Mouse (Mus musculus): ENCODE results near the gene Pcx. TPM values are rescaled to one million over a fixed set of nuclear protein-coding genes. Genes with fewer than 3 reads are reported as not detected.
A peak's percentile ranks its signal among the peaks of the same experiment; 100 is the strongest.

Gene Pcx
- polyA plus RNA-seq, 1 experiment from 2014 or later, result 30.6 TPM

DNA sequence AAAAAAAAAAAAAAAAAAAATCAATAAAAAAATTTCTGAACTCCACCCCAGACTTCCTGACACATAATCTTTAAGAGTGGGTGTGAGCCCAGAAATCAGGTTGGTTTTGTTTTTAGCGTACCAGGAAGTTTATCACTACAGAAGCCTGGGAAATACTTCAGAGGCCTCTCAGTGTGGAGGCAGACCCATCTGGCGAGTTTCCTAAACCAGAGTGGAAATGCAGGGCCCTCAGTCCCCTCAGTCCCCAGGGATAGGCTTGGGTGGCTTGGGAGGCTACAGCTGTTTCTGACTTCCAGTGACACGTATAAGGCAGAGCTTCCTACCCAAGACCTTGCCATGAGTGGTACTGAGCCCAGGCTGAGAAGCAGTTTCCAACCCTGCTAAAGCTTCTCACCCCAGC, 2.5 kb upstream of the Pcx start:
- Histone ChIP-seq H3K9ac (replicated peaks; ENCODE audit: low read depth, low read length) (no peak overlapping the region), H3K4me2 (ENCODE audit: low read length) (no peak overlapping the region), H3K27me3 (replicated peaks; ENCODE audit: control insufficient read depth, insufficient read depth, low read length) (no peaks in the 10 kb centered on the region), H3K9me3 (ENCODE audit: control insufficient read depth, low read length) (no peaks in the 10 kb centered on the region), H3K4me3 (replicated peaks; ENCODE audit: low read length) (no peak overlapping the region), H3K4me1 (replicated peaks; ENCODE audit: control insufficient read depth, insufficient read depth, low read length) (peaks cover 8% of the 10 kb centered on the region), H3K27ac (ENCODE audit: low read length) (no peak overlapping the region), H3K36me3 (ENCODE audit: control insufficient read depth, insufficient read depth) (no peaks in the 10 kb centered on the region)
- 81% methylated on average over 3 of the region's 3 CpGs for WGBS
- ATAC-seq, result no peak

DNA sequence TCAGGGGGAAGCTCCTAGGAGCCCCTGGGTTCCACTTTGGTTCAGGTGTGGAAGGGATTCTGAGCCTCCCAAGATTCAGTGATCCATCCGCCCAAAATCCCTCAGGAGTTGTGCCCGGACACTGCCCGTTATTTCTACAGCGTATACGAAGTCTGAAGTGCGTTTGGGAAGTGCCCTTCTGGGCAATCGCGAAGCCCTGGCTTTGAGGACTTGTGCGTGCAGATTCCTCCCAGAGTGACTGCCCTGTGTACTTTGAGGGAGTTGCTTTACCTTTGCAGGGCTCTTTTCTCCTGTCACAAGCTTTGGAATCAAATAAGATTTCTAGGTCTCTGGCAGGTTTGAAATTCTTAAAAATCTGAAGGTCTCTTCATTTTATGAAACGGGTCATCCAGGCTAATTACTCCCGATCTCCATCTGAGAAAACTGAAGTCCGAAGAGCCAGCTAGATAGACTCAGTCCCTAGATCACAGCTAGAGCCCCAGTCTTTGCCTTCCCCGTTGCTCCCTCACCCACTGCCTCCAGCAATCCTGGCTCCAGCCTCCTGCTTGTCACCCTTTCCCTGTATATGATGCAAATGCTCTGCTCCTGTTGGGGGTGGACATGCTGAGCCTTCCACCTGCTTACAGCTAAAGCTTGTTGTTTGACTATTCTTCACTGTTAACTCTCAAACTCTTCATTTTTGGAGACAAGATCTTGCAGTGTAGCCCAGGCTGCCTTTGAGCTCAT, 1.0 kb downstream of the Pcx start:
- no peak for ATAC-seq
- H3K9ac ChIP-seq (replicated peaks; ENCODE audit: low read depth, low read length), result no peak overlapping the region; the same call in 1 of the 2 replicates
- no peaks in the 10 kb centered on the region for H3K27me3 ChIP-seq (replicated peaks; ENCODE audit: control insufficient read depth, insufficient read depth, low read length)
- H3K9me3 ChIP-seq (ENCODE audit: control insufficient read depth, low read length), result no peaks in the 10 kb centered on the region
- WGBS, result 8% methylated on average over 13 of the region's 13 CpGs
- H3K4me1 ChIP-seq (replicated peaks; ENCODE audit: control insufficient read depth, insufficient read depth, low read length), result peaks cover 8% of the 10 kb centered on the region
- no peak overlapping the region for H3K27ac ChIP-seq (ENCODE audit: low read length)
- H3K4me2 ChIP-seq (ENCODE audit: low read length), result peak overlapping the region; percentile 70
- peak overlapping the region; percentile 76 for H3K4me3 ChIP-seq (replicated peaks; ENCODE audit: low read length)
- H3K36me3 ChIP-seq (ENCODE audit: control insufficient read depth, insufficient read depth), result no peaks in the 10 kb centered on the region

DNA sequence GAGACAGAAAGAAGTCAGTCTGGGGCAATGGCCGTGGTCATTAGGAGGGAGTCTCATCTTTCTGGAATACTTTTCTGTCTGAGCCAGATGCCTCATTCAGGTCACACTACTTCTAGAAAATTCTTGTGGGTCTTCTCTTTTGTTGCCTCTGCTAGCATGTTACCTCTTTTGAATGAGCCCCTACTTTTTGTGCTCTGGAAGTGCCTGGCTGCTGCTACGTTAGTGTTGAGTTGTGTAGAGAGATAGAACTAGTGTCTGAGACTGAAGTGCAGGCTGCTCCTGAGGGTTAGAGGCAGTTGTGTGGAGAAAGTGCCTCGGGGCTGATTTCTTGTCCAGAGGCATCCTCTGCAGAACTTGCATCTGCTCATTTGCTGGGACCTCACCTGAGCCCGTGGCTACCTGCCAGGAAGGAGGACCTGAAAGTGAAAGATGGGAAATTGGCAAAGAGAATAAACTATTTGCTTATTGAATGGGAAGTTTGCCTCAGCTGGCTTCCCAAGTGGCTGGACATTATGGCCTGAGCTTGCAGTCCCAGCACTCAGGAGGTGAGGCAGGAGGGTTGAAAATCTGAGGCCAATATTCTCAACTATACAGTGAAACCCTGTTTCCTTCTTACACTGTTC, 3.1 kb downstream of the Pcx start:
- H3K27ac ChIP-seq (ENCODE audit: low read length), result no peak overlapping the region
- no peak overlapping the region for H3K4me3 ChIP-seq (replicated peaks; ENCODE audit: low read length)
- no peaks in the 10 kb centered on the region for H3K27me3 ChIP-seq (replicated peaks; ENCODE audit: control insufficient read depth, insufficient read depth, low read length)
- peaks cover 8% of the 10 kb centered on the region for H3K4me1 ChIP-seq (replicated peaks; ENCODE audit: control insufficient read depth, insufficient read depth, low read length)
- no peak overlapping the region for H3K9ac ChIP-seq (replicated peaks; ENCODE audit: low read depth, low read length)
- no peaks in the 10 kb centered on the region for H3K36me3 ChIP-seq (ENCODE audit: control insufficient read depth, insufficient read depth)
- H3K4me2 ChIP-seq (ENCODE audit: low read length), result no peak overlapping the region
- 65% methylated on average over 4 of the region's 4 CpGs for WGBS
- H3K9me3 ChIP-seq (ENCODE audit: control insufficient read depth, low read length), result no peaks in the 10 kb centered on the region
- no peak for ATAC-seq

DNA sequence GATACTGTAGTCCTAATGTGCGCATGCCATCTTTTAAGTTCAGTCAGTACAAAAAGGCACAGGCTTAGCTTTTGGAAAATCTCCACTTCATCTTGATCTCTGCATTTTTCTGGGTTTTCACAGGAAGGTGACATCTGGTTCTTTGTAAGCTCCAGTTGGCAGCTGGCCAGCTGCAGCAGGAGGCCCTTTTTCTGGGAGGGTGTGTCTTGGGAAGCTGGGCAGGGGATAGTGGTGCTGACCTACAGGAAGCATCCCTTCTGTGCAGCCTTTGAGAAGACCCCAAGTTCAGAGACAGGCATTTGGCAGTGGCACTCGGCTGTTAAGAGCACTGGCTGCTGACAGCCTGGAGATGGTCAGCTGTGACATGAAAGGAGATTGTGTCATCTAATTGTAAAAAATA, 5.5 kb downstream of the Pcx start:
- WGBS, result 39% methylated on average over 2 of the region's 2 CpGs
- no peak for ATAC-seq

DNA sequence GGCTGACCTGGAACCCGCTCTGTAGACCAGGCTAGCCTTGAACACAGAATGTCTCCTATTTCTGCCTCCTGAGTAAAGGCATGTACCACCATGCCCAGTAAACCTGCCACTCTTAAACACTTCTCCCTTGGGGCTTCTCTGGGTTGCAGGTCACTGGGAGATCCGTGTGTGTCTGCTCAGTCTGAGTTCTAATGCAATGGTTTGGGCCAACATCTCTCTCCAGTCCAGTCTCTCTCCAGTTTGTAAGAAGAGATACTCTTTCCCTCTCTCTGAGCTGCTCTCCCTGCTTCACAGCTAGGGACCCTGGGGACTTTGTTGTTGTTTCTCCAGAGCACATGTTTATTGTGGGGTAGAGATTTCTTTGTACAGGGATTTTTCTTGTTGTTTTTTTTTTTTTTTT, 6.0 kb downstream of the Pcx start:
- no peak overlapping the region for H3K27ac ChIP-seq (ENCODE audit: low read length)
- H3K4me1 ChIP-seq (replicated peaks; ENCODE audit: control insufficient read depth, insufficient read depth, low read length), result no peaks in the 10 kb centered on the region; the same call in 1 of the 2 replicates
- ATAC-seq, result no peak
- no peaks in the 10 kb centered on the region for H3K36me3 ChIP-seq (ENCODE audit: control insufficient read depth, insufficient read depth)
- 68% methylated on average over 2 of the region's 2 CpGs for WGBS
- no peak overlapping the region for H3K9ac ChIP-seq (replicated peaks; ENCODE audit: low read depth, low read length)
- H3K4me2 ChIP-seq (ENCODE audit: low read length), result no peak overlapping the region
- no peak overlapping the region for H3K4me3 ChIP-seq (replicated peaks; ENCODE audit: low read length)
- H3K27me3 ChIP-seq (replicated peaks; ENCODE audit: control insufficient read depth, insufficient read depth, low read length), result no peaks in the 10 kb centered on the region
- H3K9me3 ChIP-seq (ENCODE audit: control insufficient read depth, low read length), result no peaks in the 10 kb centered on the region

More for the DNA sequence above, 5.5 kb downstream of the Pcx start:
- no peak overlapping the region; the same call in 1 of the 2 replicates for H3K9ac ChIP-seq (replicated peaks; ENCODE audit: low read depth, low read length)
- H3K27me3 ChIP-seq (replicated peaks; ENCODE audit: control insufficient read depth, insufficient read depth, low read length), result no peaks in the 10 kb centered on the region
- H3K4me2 ChIP-seq (ENCODE audit: low read length), result no peak overlapping the region
- H3K27ac ChIP-seq (ENCODE audit: low read length), result no peak overlapping the region
- peaks cover 5% of the 10 kb centered on the region for H3K4me1 ChIP-seq (replicated peaks; ENCODE audit: control insufficient read depth, insufficient read depth, low read length)
- no peaks in the 10 kb centered on the region for H3K36me3 ChIP-seq (ENCODE audit: control insufficient read depth, insufficient read depth)
- H3K4me3 ChIP-seq (replicated peaks; ENCODE audit: low read length), result no peak overlapping the region
- H3K9me3 ChIP-seq (ENCODE audit: control insufficient read depth, low read length), result no peaks in the 10 kb centered on the region

DNA sequence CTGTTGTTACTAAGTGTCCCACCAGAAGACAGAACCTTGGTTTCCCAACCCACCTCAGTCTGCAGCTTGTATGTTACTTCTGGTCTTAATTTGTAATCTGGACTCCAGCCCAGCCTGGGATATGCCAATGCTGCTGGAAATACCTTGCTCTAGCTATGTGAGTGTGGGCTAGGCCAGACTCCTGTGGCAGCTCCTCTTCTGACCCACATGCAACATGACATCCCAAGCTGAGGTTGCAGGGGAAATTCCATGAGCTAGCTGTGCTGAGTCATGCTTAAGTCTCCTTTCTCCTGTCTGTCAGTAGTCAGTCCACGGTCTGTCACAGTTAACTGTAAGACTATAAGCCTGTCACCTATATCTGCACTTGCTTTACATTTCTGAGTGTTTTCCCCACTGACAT, 7.2 kb downstream of the Pcx start:
- no peaks in the 10 kb centered on the region for H3K27me3 ChIP-seq (replicated peaks; ENCODE audit: control insufficient read depth, insufficient read depth, low read length)
- H3K9me3 ChIP-seq (ENCODE audit: control insufficient read depth, low read length), result no peaks in the 10 kb centered on the region
- no peaks in the 10 kb centered on the region; the same call in 1 of the 2 replicates for H3K4me1 ChIP-seq (replicated peaks; ENCODE audit: control insufficient read depth, insufficient read depth, low read length)
- H3K9ac ChIP-seq (replicated peaks; ENCODE audit: low read depth, low read length), result no peak overlapping the region
- no peaks in the 10 kb centered on the region for H3K36me3 ChIP-seq (ENCODE audit: control insufficient read depth, insufficient read depth)
- ATAC-seq, result no peak
- 68% methylated on average over 1 of the region's 1 CpGs for WGBS
- H3K4me2 ChIP-seq (ENCODE audit: low read length), result no peak overlapping the region
- H3K27ac ChIP-seq (ENCODE audit: low read length), result no peak overlapping the region
- H3K4me3 ChIP-seq (replicated peaks; ENCODE audit: low read length), result no peak overlapping the region

DNA sequence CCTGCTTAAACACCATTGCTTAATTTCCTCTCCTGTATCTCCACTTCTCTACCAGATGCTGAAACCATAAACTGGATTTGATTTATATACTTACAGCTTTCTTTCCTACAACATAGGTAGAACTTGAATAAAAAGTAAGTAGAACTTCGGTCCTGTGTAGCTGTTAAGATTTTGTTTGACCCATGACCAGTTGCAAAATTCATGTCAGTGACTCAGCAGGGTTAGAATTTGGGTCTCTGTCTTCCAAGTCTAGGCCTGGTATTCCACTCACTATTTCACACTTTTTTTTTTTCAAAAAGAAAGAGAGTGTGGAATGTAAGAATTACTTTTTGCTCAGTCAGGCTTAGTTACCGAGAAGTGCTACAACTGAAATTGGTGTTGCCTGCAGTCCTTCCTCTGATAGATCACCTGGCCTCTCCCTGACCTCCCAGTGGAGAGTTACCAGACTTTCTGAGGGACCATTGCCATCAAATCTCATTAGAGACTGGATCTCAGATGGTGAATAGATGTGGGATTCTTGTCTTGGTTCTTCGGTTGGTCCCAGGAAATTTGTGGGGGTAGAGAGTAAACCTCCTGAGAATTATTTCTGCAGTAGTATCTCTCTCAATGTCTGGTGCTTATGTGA, 11.3 kb downstream of the Pcx start:
- Histone ChIP-seq H3K27ac (ENCODE audit: low read length) (no peak overlapping the region), H3K9me3 (ENCODE audit: control insufficient read depth, low read length) (no peaks in the 10 kb centered on the region), H3K9ac (replicated peaks; ENCODE audit: low read depth, low read length) (no peak overlapping the region), H3K36me3 (ENCODE audit: control insufficient read depth, insufficient read depth) (no peaks in the 10 kb centered on the region), H3K4me2 (ENCODE audit: low read length) (no peak overlapping the region), H3K4me3 (replicated peaks; ENCODE audit: low read length) (no peak overlapping the region), H3K27me3 (replicated peaks; ENCODE audit: control insufficient read depth, insufficient read depth, low read length) (no peaks in the 10 kb centered on the region), H3K4me1 (replicated peaks; ENCODE audit: control insufficient read depth, insufficient read depth, low read length) (no peaks in the 10 kb centered on the region)
- 91% methylated on average over 3 of the region's 3 CpGs for WGBS
- ATAC-seq, result no peak

DNA sequence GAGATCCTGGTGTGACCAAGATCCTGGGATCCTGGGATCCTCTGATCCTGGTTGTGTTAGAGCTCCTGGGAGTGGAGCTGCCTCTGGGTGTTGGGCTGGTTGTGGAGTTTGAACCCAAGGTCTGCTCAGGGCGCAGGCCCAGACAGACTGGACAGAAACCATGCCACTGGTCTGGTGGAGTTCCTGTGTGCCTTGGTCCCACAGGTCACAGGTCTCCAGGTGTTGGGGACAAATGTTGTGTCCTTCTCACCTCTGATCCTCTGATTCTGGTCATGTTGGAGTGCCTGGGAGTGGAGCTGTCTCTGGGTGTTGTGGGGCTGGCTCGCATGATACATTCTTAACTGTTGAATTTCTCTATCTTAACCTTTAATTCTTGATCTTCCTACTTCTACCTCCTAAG, 24.4 kb downstream of the Pcx start:
- Histone ChIP-seq H3K27me3 (replicated peaks; ENCODE audit: control insufficient read depth, insufficient read depth, low read length) (no peaks in the 10 kb centered on the region), H3K36me3 (ENCODE audit: control insufficient read depth, insufficient read depth) (no peaks in the 10 kb centered on the region), H3K4me2 (ENCODE audit: low read length) (no peak overlapping the region), H3K9ac (replicated peaks; ENCODE audit: low read depth, low read length) (no peak overlapping the region), H3K4me1 (replicated peaks; ENCODE audit: control insufficient read depth, insufficient read depth, low read length) (no peaks in the 10 kb centered on the region), H3K9me3 (ENCODE audit: control insufficient read depth, low read length) (no peaks in the 10 kb centered on the region), H3K27ac (ENCODE audit: low read length) (no peak overlapping the region), H3K4me3 (replicated peaks; ENCODE audit: low read length) (no peak overlapping the region)
- WGBS, result 100% methylated on average over 2 of the region's 2 CpGs
- no peak for ATAC-seq

DNA sequence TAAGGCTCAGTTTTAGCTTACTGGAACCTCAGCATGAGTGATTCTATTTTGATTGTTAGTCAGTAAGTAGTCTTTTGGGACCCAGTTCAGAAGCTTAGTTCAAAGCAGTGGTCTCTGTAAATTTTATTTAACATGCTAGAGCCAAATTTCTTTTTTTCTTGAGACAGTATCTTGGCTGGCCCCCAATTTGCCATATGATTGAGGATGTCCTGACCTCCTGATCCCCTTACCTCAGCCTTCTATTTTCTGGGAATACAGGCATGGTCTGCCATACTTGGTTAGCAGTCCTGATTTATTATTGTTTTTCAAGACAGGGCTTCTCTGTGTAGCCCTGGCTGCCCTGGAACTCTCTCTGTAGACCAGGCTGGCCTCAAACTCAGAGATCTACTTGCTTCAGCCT, 25.6 kb downstream of the Pcx start:
- no peak overlapping the region for H3K4me2 ChIP-seq (ENCODE audit: low read length)
- no peaks in the 10 kb centered on the region for H3K4me1 ChIP-seq (replicated peaks; ENCODE audit: control insufficient read depth, insufficient read depth, low read length)
- H3K36me3 ChIP-seq (ENCODE audit: control insufficient read depth, insufficient read depth), result no peaks in the 10 kb centered on the region
- H3K27me3 ChIP-seq (replicated peaks; ENCODE audit: control insufficient read depth, insufficient read depth, low read length), result no peaks in the 10 kb centered on the region
- ATAC-seq, result no peak
- H3K9me3 ChIP-seq (ENCODE audit: control insufficient read depth, low read length), result no peaks in the 10 kb centered on the region
- no peak overlapping the region for H3K4me3 ChIP-seq (replicated peaks; ENCODE audit: low read length)
- H3K9ac ChIP-seq (replicated peaks; ENCODE audit: low read depth, low read length), result no peak overlapping the region
- no peak overlapping the region for H3K27ac ChIP-seq (ENCODE audit: low read length)

Measured in forebrain, embryonic 16.5 days (tissue).